Mouse (Mus musculus) ES-Bruce4 (cell line): Measurements from ENCODE around the gene Dand5. TPM values are rescaled to one million over a fixed set of nuclear protein-coding genes. Genes with fewer than 3 reads are reported as not detected.
A peak's percentile ranks its signal among the peaks of the same experiment; 100 is the strongest.

Experiments used
- H3K27ac ChIP-seq: 2 replicates; pipeline ENCODE4 v1.5.1; 2012; ENCODE audit warnings: low read length, inconsistent platforms; ENCODE audit not compliant: insufficient read depth
- H3K27me3 ChIP-seq: 2 replicates; pipeline ENCODE4 v1.6.1; 2012; ENCODE audit warnings: mild to moderate bottlenecking, low read length, inconsistent platforms; ENCODE audit not compliant: control insufficient read depth, poor library complexity, insufficient read depth, severe bottlenecking
- H3K36me3 ChIP-seq: 2 replicates; pipeline ENCODE4 v1.6.1; 2012; ENCODE audit warnings: inconsistent platforms, mild to moderate bottlenecking, low read length, moderate library complexity; ENCODE audit not compliant: control insufficient read depth, poor library complexity, insufficient read depth, severe bottlenecking
- H3K4me1 ChIP-seq: one replicate; pipeline ENCODE4 v1.8.1; 2011; ENCODE audit warnings: low read length; ENCODE audit not compliant: control insufficient read depth, insufficient read depth
- H3K4me3 ChIP-seq: 2 replicates; pipeline ENCODE4 v1.5.1; 2011; ENCODE audit warnings: low read depth, mild to moderate bottlenecking, low read length
- H3K9ac ChIP-seq: 2 replicates; pipeline ENCODE4 v1.6.1; 2012; ENCODE audit warnings: low read depth, mild to moderate bottlenecking, inconsistent platforms; ENCODE audit not compliant: poor library complexity, severe bottlenecking
- H3K9me3 ChIP-seq: replicated peaks from 2 replicates; pipeline ENCODE4 v1.6.1; 2012; ENCODE audit warnings: mild to moderate bottlenecking, low read length, inconsistent platforms; ENCODE audit not compliant: control insufficient read depth, poor library complexity, insufficient read depth, severe bottlenecking
- CTCF ChIP-seq: IDR thresholded peaks from one replicate; pipeline ENCODE4 v1.8.1; 2011; ENCODE audit warnings: low read depth, low read length
- EP300 ChIP-seq: IDR thresholded peaks from 2 replicates; pipeline ENCODE4 v1.6.1; 2011; ENCODE audit warnings: low read depth, low read length; ENCODE audit not compliant: insufficient read depth
- POLR2A ChIP-seq: IDR thresholded peaks from one replicate; pipeline ENCODE4 v1.8.1; 2011; ENCODE audit warnings: low read length; ENCODE audit not compliant: insufficient read depth
- polyA plus RNA-seq: library from polyadenylated mRNA; stranded (reverse); fragments of >200 nt; gene quantifications from 2 replicates; pipeline ENCODE4 v1.2.4, GENCODE M21; 2011; ENCODE audit warnings: low read depth; ENCODE audit not compliant: missing spikeins, insufficient read depth, insufficient read length

The Dand5 gene
- polyA plus RNA-seq, 1 experiment: 2.5 TPM

DNA sequence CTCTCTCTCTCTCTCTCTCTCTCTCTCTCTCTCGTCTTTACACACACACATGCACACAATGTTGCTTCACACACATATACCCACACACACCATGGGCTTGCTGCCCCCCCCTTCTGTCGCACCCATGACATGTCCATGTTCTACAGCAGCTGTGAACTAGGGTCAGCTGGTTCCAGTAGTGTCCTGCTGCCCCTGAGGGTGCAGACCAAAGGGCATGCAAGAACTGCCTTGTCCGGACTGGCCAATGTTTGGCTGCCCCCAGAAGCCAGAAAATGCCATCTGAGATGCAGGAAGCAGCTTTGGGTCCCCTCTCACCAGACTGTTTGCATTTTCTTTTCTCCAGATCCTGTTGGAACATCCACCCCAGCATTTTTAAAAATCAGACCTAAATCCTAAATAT, 50.0 kb downstream of the Dand5 start:
- Histone ChIP-seq H3K27me3 (peaks cover 33% of the 10 kb centered on the region), H3K27ac (no peak overlapping the region), H3K4me1 (peaks cover 5% of the 10 kb centered on the region), H3K36me3 (no peaks in the 10 kb centered on the region), H3K4me3 (no peak overlapping the region), H3K9ac (no peak overlapping the region), H3K9me3 (no peaks in the 10 kb centered on the region)
- TF ChIP-seq EP300: no peak
- TF ChIP-seq POLR2A: no peak
- TF ChIP-seq CTCF: no peak

DNA sequence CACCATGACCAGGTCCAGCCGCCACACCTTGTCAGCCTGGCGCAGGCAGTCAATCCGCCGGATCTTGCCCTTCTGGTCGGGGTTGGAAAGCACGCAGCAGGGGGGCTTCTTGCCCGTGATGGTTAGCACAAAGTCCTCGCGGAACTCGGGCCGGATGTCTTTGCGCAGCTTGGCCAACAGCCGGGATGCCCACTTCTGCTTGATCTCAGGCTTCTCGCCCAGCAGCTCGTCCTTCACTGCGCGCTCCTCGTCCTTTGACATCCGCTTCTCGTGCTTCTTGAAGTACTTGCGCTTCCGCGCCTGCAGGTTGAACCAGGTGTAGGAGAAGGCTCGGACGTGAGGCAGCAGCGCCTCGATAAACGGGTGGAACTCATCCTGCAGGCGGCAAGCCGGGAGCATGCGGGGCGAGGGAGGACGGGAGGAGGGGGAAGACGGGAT, 50.7 kb downstream of the Dand5 start:
- Histone ChIP-seq H3K27ac (no peak overlapping the region), H3K36me3 (no peaks in the 10 kb centered on the region), H3K9ac (no peak overlapping the region), H3K9me3 (no peaks in the 10 kb centered on the region), H3K4me1 (peaks cover 5% of the 10 kb centered on the region), H3K27me3 (peaks cover 32% of the 10 kb centered on the region), H3K4me3 (0 out of 2 replicates have a peak overlapping the region, but pooled peaks have one; percentile 8)
- no peak for TF ChIP-seq POLR2A
- no peak for TF ChIP-seq CTCF
- no peak for TF ChIP-seq EP300

DNA sequence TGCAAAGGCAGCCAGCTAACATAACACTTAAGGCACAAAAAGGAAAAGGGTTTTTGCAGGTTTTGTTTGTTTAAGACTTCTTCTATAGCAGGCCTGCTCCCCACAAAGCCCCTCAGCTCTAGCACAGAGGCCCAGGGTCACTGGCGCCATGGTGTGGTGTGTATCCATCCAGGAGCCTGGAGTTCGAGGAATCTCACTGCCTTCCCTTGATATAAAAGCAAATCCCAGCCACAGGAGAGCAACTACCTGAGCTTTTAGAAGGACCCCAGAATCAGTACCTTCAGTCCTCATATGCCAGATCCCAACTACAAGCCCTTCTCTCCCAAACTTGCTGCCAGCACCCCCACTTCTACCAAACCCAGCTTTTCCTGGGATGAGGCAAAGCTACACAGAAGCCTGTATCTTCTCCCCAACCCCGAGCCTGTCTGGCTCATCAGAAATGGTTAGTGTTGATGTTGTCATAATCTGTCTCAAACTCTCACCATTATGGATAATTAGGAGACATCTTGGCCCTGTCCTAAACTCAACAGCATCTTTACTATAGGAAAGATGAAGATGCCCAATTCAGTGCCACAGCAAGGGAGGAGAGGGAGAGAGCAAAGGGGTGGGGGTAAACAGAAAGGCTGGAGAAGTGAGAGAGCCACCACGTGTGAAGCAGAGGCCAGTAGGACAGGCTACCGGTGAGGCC, 51.5 kb downstream of the Dand5 start:
- peaks cover 2% of the 10 kb centered on the region for H3K4me1 ChIP-seq
- no peak overlapping the region for H3K4me3 ChIP-seq
- H3K9me3 ChIP-seq: no peaks in the 10 kb centered on the region
- no peak overlapping the region for H3K9ac ChIP-seq
- no peak overlapping the region for H3K27ac ChIP-seq
- TF ChIP-seq POLR2A: no peak
- TF ChIP-seq CTCF: no peak
- no peak for TF ChIP-seq EP300
- H3K27me3 ChIP-seq: peaks cover 31% of the 10 kb centered on the region
- H3K36me3 ChIP-seq: no peaks in the 10 kb centered on the region

DNA sequence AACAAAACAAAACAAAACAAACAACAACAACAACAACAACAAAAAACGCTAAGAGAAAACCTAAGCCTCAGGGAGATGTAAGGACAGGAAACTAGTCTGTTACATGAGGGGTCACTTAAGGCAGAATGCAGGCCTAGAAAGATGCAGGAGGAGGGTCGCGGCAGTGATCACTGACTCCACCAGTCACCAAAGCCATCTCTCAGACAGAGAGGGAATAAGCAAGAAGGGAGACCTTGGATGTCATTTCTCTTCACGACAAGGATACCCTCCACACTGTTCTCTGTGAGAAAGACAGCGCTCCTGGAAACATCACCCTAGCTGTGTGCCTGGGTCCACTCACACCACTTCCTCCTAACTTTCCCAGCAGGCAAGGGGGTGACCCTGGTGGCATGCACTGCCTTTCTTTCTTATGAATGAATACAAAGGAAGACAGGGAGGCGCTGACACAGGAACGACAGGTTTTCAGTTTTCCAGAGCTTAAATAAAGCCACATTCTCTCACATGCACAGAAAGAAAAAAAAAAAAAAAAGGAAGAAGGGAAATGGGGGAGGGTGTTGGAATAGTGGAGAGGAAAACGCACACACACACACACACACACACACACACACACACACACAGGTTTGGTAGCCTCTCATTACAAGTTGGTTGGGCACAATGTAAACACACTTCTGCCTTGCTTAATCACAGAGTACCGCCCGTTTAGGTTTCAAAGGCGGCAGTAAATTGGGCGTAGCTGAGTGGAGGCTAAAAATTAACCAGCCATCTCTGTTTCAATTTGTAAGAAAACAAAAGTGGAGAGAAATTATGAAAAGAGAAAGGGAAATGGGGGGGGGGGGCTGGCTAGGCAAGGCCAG, 52.3 kb downstream of the Dand5 start:
- H3K4me3 ChIP-seq: no peak overlapping the region
- no peak overlapping the region for H3K27ac ChIP-seq
- H3K27me3 ChIP-seq: peaks cover 27% of the 10 kb centered on the region
- TF ChIP-seq EP300 (no peak), POLR2A (no peak)
- no peaks in the 10 kb centered on the region for H3K4me1 ChIP-seq
- no peaks in the 10 kb centered on the region for H3K9me3 ChIP-seq
- no peak overlapping the region for H3K9ac ChIP-seq
- H3K36me3 ChIP-seq: no peaks in the 10 kb centered on the region

DNA sequence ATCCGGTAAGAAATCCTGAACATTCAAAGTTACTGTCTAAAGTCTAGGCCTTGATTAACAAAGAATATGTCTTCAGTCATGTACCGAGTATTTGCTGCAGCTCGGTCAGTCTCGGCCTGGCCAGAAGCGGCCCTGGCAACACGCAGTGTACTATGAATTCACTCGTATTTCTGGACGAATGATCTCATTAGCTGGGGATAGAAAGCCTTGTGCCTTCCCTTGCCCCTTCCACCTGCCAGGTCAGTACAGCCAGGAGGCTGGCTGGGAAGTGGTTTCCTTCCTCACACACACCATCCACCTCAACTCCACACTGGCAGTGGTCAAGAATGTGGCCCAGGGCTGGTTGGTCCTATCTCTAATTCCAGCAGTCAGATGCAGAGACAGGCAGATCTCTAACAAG, 53.3 kb downstream of the Dand5 start:
- Histone ChIP-seq H3K9me3 (no peaks in the 10 kb centered on the region), H3K4me1 (no peaks in the 10 kb centered on the region), H3K36me3 (no peaks in the 10 kb centered on the region), H3K27me3 (peaks cover 25% of the 10 kb centered on the region), H3K4me3 (no peak overlapping the region), H3K27ac (no peak overlapping the region), H3K9ac (no peak overlapping the region)
- TF ChIP-seq POLR2A (no peak), CTCF (no peak), EP300 (no peak)
